Mouse (Mus musculus): ENCODE measurements around the gene Grpel1. TPM values are rescaled to one million over a fixed set of nuclear protein-coding genes. Genes with fewer than 3 reads are reported as not detected.

Gene Grpel1
- polyA plus RNA-seq, 1 experiment from 2014 or later, result 45.6 TPM

- Histone ChIP-seq H3K4me1 (replicated peaks) (0 out of 2 replicates have a peak, but pooled peaks cover 9% of the 10 kb centered on the region), H3K27ac (no peak overlapping the region), H3K4me3 (no peak overlapping the region), H3K4me2 (no peak overlapping the region), H3K9ac (no peak overlapping the region), H3K27me3 (no peaks in the 10 kb centered on the region), H3K36me3 (peaks cover 97% of the 10 kb centered on the region), H3K9me3 (no peaks in the 10 kb centered on the region)
- WGBS, result 71% methylated on average over 3 of the region's 3 CpGs
- ATAC-seq (ENCODE audit: low FRiP score), result no peak
Measured at GRCm38 (mm10) chr5:36519751-36520150, 55.0 kb downstream of the Grpel1 start.

GRCm38 (mm10) chr5:36522782-36523181 is 58.0 kb downstream of the Grpel1 start:
- Histone ChIP-seq H3K27me3 (no peaks in the 10 kb centered on the region), H3K4me3 (no peak overlapping the region), H3K4me2 (no peak overlapping the region), H3K9me3 (no peaks in the 10 kb centered on the region), H3K27ac (no peak overlapping the region), H3K4me1 (replicated peaks) (peaks cover 24% of the 10 kb centered on the region), H3K9ac (no peak overlapping the region), H3K36me3 (peaks cover 70% of the 10 kb centered on the region)
- ATAC-seq (ENCODE audit: low FRiP score), result no peak
- 87% methylated on average over 2 of the region's 2 CpGs for WGBS

GRCm38 (mm10) chr5:36523219-36523703 is 58.5 kb downstream of the Grpel1 start:
- H3K4me2 ChIP-seq, result no peak overlapping the region
- H3K9me3 ChIP-seq, result no peaks in the 10 kb centered on the region
- no peak for ATAC-seq (ENCODE audit: low FRiP score)
- WGBS, result 89% methylated on average over 5 of the region's 5 CpGs
- H3K36me3 ChIP-seq, result peaks cover 66% of the 10 kb centered on the region
- H3K9ac ChIP-seq, result no peak overlapping the region
- H3K27me3 ChIP-seq, result no peaks in the 10 kb centered on the region
- H3K4me1 ChIP-seq (replicated peaks), result peaks cover 25% of the 10 kb centered on the region
- no peak overlapping the region for H3K4me3 ChIP-seq
- no peak overlapping the region for H3K27ac ChIP-seq

Other genes with a start within 250 kb of the Grpel1 start
- gene Sorcs2, start 66.9 kb upstream of the Grpel1 start, polyA plus RNA-seq (2015; fragmentation: Nextera tagmentation; extraction: Ambion mirVana), result 11.7 and 12.6 TPM in 2 replicates
- 2.7 and 2.8 TPM in 2 replicates for gene Tada2b, start 19.3 kb downstream of the Grpel1 start, polyA plus RNA-seq (2015; fragmentation: Nextera tagmentation; extraction: Ambion mirVana)
- 3.9 and 4.0 TPM in 2 replicates for gene Ccdc96, start 19.6 kb downstream of the Grpel1 start, polyA plus RNA-seq (2015; fragmentation: Nextera tagmentation; extraction: Ambion mirVana)
- gene Tbc1d14, start 128.3 kb downstream of the Grpel1 start, polyA plus RNA-seq (2015; fragmentation: Nextera tagmentation; extraction: Ambion mirVana), result 68.1 and 70.1 TPM in 2 replicates
- gene D5Ertd579e, start 231.0 kb downstream of the Grpel1 start, polyA plus RNA-seq (2015; fragmentation: Nextera tagmentation; extraction: Ambion mirVana), result 33.6 and 34.6 TPM in 2 replicates

Data from hindbrain, embryonic 13.5 days (tissue).